In the genomic region with DNA sequence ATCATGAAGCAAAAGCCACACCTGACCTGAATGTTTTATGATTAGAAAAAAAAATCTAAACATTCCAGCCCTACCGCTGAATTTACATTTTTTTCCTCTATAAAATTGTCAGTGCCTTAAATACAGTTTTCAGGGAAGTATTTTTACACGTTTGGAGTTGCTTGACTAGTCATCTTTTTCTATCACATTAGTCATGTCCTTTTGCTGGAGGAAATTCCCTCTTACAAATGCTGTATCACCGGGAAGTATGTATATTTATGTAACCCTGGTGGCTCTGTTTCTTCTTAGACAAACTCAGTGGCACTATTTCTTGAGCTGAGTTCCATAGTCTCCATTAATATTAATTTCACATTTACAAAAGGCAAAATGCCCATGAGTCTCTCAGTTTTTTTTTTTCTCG, we compare ENCODE assay signal across 26 mouse cellular contexts.
"Had no signal": no experiment of that assay in that cellular context is flagged by ENCODE, and none has a peak within 500 bp of the region (broad histone marks: within the 10 kb centered on the region; RNA-seq: fewer than 3 reads in every experiment).

No protein-coding gene starts in this region.

- DNase-seq: gastrocnemius, postnatal 14 days; gastrocnemius, postnatal 36 days; heart, adult 11 months; heart, adult 2 months; heart, postnatal 14 days; heart, postnatal 36 days; kidney, adult 11 months; kidney, adult 2 months; kidney, adult 9 months; kidney, postnatal 14 days; kidney, postnatal 36 days; layer of hippocampus, adult 9-11 months; layer of hippocampus, postnatal 36 days; left cerebral cortex, postnatal 4 days; liver, embryonic 13.5 days had no signal

- H3K27ac ChIP-seq: heart, adult 2 months; heart, embryonic 13.5 days; heart, embryonic 15.5 days; hindbrain, embryonic 13.5 days; hindbrain, embryonic 15.5 days; hindbrain, postnatal 0 days; kidney, embryonic 15.5 days; kidney, postnatal 0 days; limb, embryonic 13.5 days; limb, embryonic 15.5 days; liver, embryonic 13.5 days; liver, embryonic 15.5 days had no signal

- ATAC-seq: hindbrain, postnatal 0 days; intestine, embryonic 16.5 days had no signal

- H3K4me1 ChIP-seq: heart, embryonic 13.5 days; heart, embryonic 15.5 days; hindbrain, embryonic 13.5 days; hindbrain, embryonic 15.5 days; kidney, embryonic 15.5 days; limb, embryonic 13.5 days; limb, embryonic 15.5 days; liver, embryonic 13.5 days; liver, embryonic 15.5 days had no signal

- H3K4me3 ChIP-seq: heart, adult 2 months; heart, embryonic 13.5 days; heart, embryonic 15.5 days; hindbrain, embryonic 13.5 days; hindbrain, embryonic 15.5 days; kidney, embryonic 15.5 days; limb, embryonic 13.5 days; limb, embryonic 15.5 days; liver, embryonic 13.5 days; liver, embryonic 15.5 days had no signal

- H3K36me3 ChIP-seq: heart, embryonic 13.5 days; heart, embryonic 15.5 days; hindbrain, embryonic 13.5 days; hindbrain, embryonic 15.5 days; kidney, embryonic 15.5 days; limb, embryonic 13.5 days; limb, embryonic 15.5 days; liver, embryonic 13.5 days; liver, embryonic 15.5 days had no signal

- H3K27me3 ChIP-seq: heart, embryonic 13.5 days; heart, embryonic 15.5 days; hindbrain, embryonic 13.5 days; hindbrain, embryonic 15.5 days; kidney, embryonic 15.5 days; limb, embryonic 13.5 days; limb, embryonic 15.5 days; liver, embryonic 13.5 days; liver, embryonic 15.5 days had no signal

- H3K9me3 ChIP-seq: heart, embryonic 13.5 days; heart, embryonic 15.5 days; hindbrain, embryonic 13.5 days; hindbrain, embryonic 15.5 days; kidney, embryonic 15.5 days; limb, embryonic 13.5 days; limb, embryonic 15.5 days; liver, embryonic 13.5 days; liver, embryonic 15.5 days had no signal
